Mouse (Mus musculus) adrenal gland, postnatal 10 days (tissue): ENCODE results near the gene Ttc39a. TPM values are rescaled to one million over a fixed set of nuclear protein-coding genes. Genes with fewer than 3 reads are reported as not detected.

ENCODE experiments used
- DNase-seq: peaks from one replicate; pipeline ENCODE4 v3.0.0; 2021; ENCODE audit warnings: mixed read lengths
- total RNA-seq, 2 experiments: library from RNA; stranded (reverse); gene quantifications; 2 replicates each; pipeline ENCODE4 v1.2.3; 2021

The Ttc39a gene
- total RNA-seq, 2 experiments from 2014 or later: 5.3 to 5.8 TPM

DNA sequence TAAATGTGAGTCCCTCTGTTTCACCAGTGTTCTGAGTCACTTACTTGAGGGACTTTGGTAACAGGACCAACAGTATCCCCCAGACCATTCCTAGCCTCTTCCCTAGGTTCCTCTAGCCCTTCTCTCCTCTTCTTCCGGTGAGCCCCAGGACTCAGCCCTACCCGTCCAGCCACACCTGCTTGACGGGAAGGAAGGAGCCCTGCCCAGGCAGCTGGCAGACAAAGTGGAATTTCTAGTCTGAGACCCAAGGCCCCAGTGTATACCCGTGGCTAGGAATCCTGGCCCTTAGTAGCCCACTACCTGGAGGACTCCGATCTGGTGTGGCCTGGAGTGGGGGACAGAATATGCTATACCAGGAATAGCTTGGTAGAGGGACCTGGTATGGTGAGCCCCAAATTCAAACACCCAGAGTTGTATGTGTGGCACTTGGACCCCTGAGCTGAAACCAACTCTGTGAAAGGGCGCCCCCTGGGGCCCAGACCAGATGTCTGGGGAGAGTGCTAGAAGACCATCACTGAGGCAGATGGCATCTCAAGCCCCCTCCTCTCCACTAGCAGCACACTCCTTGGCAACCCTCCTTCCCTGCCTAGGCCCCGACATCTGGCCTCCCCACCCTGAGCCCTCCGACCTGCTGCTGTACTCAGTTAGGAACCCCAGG, 13.8 kb downstream of the Ttc39a start:
- DNase-seq: peak; percentile 49

DNA sequence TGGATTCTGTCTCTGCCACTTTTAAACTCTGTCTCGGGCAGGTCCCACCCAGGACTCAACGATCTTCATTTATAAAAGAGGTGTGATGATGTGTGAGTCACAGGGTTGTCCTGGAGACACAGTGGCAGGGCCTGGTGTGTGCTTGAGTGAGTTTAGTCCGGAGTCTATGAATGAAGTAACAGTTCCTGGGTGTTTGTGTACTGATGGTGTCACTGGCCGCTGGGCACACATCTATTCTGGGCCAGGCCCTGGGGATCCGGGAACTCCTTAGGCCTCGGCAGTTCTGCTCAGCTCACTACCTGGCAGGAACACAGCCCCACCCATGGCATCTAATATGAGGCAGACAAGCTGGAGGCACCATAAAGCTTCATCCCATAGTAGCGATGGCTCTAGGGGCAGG, 15.2 kb downstream of the Ttc39a start:
- DNase-seq: no peak

DNA sequence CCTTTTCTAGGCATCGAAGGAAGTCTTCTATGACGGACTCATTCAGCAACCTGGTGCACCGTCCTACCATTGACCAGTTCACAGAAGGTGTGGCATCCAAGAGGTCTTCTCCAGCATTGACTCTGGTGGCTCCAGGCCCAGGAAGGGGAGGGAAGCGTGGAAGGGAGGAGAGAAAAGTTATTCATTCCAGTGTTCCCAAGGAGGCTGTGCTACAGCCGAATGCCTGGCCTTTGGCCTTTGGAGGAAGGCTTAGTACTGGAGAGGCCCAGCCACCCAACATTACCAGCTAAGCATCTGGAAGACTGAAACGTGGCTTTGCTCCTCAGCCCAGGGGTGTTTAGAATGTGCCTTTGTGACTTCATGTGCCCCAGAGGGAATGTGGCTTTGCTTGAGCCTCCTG, 16.0 kb downstream of the Ttc39a start:
- DNase-seq: no peak

DNA sequence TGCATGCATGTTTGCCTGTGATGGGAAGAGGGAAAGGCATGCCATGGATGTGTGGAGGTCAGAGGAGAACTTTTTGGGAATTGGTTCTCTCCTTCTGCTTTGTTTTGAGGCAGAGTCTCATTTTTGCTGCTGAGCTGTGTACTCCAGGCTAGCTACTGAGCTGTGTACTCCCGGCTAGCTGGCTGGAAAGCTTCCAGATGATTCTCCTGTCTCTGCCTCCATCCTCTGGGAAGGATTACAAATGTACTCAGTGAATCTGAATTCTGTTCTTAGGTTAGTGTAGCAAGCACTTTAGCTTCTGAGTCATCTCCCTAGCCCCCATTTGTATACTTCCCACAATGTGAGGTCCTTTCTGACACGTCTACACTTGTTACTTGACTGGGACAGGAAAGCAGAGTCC, 17.0 kb downstream of the Ttc39a start:
- DNase-seq: no peak

DNA sequence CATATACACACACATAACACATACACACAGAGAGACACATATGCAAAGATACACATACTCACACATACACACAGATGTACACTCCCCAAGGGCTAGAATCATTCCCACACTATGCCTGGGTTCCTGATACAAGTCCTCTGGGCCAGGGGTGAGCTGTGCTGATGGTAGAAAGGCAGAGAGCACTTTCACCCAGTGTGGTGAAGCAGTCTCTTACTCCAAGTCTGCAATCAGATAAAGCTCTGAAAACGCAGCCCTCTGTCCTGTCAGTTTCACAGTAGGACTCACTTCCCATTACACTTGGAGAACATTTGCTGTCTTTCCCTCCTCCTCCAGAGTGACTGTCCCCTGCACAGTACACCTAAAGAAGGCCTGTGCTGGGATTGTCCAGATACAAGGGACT, 20.6 kb downstream of the Ttc39a start:
- no peak for DNase-seq

DNA sequence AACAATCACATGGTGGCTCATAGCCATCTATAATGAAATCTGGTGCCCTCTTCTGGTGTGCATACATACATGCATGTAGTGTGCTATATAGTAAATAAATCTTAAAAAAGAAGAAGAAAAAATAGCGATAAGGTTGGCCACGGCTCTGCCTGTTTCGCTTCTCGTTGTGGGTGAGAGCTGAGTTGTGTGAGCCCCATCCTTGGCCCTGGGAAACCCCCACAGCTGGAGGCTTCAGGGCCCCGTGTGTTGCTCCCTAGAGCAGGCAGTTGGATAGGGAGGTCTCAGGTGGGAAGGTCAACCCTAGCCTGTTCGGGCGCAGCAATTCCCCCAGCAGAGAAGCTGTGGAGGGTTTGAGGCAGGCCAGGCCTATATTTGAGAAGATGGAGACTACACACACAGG, 23.8 kb downstream of the Ttc39a start:
- DNase-seq: no peak

DNA sequence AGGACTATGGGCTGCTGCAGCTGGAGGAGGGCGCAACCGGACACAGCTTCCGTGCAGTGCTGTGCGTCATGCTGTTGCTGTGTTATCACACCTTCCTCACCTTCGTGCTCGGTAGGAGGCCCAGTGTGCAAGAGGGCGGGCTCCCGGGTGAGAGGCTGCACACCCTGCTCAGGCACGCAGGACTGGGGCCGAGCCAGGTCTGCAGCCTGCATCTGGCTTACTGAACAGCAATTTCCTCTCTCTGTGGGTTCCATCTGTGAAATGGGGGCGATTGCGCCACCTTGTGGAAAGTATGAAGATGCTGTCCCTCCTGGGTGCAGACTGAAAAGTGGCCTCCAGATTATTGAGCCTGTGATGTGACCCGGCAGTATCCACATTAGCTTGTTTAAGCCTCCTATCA, 24.4 kb downstream of the Ttc39a start:
- peak; percentile 57 for DNase-seq

DNA sequence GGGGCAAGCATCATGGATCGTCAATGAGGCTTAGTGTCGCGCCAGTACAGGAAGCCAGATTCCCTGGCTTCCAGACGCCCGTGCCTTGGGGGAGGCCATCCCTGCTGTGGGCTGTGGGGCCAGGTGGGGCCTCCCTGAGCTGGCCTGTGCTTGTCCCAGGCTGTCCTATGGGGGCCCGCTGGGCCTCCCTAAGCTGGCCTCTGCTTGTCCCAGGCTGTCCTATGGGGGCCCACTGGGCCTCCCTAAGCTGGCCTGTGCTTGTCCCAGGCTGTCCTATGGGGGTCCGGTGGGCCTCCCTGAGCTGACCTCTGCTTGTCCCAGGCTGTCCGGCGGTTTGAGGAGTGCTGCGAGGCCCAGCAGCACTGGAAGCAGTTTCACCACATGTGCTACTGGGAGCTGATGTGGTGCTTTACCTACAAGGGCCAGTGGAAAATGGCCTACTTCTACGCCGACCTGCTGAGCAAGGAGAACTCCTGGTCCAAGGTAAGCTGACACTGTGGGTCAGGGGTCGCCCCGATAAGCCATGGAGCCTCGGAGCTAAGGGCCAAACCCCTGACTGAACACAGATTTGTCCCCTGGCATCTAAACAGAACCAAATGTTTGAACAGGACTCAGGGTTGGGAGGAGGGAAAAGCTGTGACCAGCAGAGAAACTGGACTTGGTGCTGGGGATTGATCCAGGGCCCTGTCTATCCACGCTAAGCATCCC, 26.4 kb downstream of the Ttc39a start:
- DNase-seq: no peak

DNA sequence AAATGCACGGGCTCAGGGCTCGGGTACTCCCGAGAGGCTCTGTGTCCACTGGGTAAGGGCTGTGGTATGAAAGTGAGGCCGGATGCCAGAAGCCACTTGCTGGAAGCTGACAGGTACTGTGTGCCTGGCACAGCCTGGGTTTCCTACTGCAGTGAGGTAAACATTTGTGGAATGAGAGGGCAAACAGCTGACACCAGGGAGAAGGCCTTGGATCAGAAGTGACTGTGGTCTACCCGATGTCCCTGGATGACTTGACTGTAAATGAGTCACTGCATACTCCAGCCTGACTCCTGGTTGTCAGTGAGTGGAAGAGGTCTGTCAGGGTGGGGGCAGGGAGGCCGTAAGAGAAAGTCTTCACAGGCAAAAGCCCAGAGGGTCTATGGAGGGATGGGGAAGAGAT, 27.2 kb downstream of the Ttc39a start:
- DNase-seq: peak; percentile 75

DNA sequence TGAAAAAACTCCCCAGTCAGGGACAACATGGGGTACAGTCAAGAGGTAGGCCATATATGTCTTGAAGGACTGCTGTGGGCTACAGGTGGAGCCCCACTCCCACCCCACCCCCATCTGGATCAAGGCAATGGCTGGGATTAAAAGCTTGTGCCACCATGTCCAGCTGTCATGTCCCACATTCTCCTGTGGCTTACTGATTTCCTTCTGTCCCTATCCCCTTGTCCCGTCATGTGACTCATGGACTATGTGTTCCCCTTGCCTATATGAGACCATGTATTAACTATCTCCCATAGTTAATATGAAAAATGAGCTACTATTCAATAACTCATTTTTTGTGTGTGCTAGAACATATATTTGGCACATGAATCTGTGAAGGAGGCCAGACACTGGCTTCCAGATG, 27.8 kb downstream of the Ttc39a start:
- DNase-seq: no peak

DNA sequence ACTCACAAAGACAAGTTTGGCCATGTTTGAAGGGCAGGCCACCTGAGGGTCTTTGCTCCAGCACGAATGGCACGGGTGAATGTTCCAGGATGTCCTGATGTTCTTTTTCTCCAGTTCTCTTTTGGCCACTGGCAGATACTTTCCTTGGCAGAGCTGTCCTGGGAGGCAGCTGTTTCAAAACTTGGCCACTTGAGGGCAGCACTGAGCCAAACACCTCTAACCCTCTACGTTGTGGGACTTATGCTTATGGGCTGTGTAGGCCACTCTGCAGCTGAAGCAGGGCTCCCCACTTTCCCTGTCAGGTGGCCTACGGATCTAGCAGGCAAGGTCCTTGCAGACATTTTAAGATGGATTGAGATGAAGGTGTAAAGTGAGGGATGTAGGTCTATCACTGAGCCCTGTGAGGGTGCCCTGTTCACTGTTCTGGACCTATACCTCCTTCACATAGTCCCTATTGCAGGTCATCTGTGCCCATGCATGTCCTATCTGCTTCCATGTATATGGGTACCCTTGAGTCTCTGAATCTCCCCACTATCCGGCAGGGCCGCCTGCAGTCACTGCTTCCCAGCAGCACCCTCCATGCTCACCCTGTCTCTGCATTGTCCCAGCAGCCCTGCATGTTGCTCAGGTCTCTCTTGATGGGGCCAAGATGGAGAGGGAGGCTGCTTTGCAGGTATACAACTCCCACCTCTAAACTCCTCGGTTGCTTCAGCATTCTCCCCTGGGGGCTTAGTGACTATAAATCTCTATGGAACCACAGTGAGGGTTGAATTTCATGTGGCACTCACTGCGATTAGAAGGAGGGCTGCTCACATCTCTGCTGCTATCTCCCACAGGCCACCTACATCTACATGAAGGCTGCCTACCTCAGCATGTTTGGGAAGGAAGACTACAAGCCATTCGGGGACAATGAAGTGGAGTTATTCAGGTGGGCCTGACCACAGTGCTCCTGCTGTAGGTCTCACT, 31.8 kb downstream of the Ttc39a start:
- DNase-seq: peak; percentile 81

DNA sequence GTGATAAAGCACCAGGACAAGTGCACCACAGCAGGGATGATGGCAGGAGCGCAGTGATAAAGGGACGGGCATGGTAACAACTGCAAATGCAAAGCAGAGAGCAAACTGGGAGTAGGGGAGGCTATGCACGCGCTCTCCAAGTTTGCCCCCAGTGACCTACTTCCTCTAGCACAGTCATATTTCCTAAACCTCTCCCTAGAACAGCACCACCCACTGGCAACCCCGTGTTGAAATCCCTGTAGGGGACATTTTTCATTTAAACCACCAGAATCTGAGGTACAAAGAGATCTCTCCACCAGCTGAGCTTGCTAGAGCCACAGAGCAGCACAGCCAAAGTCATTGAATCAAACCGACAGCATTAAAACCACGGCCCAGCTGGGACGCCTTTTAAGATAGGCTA, 32.7 kb downstream of the Ttc39a start:
- no peak for DNase-seq

DNA sequence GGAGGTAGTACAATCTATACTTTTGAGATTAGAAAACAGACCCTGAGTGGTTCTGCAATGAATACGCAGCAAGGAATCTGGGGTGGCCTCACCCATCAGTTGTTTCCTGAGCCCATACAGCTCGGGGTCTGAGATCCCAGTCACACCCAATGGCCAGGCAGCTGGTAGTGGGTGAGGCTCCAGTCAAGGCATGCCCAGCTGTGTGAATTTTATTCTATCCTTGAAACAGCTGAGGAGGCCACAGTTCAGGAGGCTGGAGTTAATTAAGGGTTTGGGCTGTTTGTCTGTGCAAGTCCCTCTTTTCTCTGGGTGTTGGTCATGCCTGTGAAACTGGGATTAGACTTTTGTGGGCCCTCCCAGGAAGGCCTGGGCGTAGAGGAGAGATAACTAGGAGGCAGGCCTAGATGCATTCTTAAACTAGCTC, 33.4 kb downstream of the Ttc39a start:
- DNase-seq: no peak

DNA sequence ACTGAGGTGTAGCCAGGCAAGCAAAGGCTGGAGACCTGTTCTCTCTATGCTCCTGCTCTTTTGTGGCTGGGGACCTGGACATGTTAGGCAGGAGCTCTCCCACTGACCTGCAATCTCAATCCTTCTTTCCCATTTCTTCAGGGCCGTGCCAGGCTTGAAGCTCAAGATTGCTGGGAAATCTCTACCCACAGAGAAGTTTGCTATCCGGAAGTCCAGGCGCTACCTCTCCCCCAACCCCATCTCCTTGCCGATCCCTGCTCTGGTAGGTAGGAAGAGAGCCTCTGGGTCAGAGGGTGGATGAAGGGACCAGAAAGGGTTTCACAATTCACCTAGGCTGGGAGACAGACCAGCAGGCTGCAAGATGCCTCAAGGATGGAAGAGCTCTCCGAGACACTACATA, 34.0 kb downstream of the Ttc39a start:
- DNase-seq: no peak

DNA sequence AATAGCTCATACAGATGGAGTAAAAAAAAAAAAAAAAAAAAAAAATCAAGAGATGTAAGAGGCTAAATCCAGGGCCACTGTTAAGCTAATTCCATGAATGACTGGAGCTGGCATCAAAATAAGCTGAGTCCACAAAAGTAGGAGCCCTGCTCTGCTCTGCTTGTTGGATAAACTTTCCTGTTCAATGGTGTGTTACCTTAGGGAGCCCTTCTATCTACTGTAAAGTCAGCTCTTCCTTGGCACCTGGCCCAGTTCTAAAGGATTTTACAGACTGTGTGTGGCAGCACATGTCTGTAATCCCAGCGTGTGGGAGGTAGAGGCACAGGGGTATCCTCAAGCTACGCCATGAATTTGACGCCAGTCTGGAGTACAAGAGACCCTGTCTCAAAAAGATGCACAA, 34.6 kb downstream of the Ttc39a start:
- no peak for DNase-seq

DNA sequence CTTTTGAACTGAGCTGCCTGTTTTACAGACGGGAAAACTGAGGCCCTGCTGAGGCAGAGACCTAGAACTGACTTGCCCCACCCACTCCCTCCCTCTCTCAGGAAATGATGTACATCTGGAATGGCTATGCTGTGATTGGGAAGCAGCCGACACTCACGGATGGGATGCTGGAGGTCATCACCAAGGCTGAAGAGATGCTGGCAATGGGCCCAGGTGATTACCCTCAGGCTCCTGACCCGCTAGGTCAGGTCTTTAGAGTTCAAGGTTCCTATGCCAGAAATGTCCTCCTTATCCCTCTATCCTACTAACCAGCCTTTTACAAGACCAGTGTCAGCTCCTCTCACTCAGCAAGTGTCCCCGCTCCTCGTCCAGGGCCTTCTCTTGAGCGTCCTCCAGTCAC, 35.7 kb downstream of the Ttc39a start:
- no peak for DNase-seq

DNA sequence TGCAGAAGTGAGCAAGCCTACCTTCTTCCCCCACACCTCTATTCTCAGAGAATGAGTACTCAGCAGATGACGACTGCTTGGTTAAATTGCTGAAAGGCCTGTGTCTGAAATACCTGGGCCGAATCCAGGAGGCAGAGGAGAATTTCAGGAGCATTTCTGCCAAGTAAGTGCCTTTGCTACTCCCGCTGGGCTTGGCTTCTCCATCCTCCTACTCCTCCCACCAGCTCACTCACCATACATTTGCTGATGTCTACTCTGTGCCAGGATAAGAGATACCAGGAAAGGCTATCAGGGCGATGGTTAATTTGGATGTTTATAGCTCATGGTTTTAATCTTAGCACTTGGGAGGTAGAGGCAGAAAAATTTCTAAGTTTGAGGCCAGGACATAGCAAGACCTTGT, 36.2 kb downstream of the Ttc39a start:
- DNase-seq: no peak

DNA sequence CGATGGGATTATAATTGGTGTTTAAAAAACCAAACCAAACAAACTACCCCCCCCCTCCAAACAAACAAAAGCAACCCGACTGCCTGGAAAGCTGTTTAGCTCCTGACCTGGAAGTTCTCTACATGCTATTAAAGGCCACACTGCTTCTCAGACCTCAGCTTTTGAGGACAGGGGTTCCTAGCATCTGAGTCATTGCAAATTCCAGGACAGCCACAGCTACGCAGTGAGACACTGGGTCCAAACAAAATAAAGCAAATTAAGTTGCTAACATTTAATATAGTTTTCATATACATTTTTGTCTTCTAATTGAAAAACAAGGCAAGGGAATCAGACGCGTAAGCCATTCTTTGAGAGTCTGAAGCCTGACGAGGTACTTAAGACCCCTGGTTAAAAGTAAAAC, 38.0 kb downstream of the Ttc39a start:
- no peak for DNase-seq

DNA sequence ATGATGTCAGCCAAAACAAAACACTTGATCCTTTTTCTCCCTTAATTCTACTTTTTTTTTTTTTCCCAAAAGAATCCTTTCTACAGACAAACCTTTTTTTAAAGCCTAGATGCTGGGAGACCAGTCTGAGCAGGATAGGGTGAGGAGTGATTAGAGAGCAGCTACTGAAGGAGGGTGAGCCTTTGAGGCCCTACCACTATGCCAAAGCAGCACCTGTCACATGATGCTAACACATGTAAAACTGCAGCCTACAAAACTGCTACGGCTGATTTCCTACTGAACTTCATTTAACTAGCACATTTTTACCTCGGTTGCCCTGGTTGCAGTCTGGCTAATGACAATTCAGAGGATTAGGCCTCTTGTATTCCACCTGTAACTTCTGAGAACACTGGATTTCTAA, 38.5 kb downstream of the Ttc39a start:
- no peak for DNase-seq

DNA sequence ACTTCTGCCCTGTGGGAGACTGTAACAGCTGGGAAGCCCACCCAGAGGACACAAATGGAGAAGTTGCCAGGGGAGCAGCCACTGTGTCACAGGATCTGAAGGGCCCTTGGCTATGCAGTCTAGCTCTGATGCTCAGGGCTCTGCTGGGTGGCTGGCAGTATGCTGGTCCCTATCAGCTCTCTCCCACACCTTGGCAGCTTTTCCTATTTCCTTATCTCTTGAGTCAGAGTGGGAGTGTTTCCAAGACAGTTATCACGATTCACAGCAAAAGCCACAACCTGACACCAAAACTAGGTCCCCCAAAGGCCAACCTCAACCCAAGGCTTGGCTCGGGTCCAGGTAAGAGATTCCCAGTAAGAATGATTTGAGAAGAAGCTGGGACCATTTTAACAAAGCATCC, 39.0 kb downstream of the Ttc39a start:
- no peak for DNase-seq

DNA sequence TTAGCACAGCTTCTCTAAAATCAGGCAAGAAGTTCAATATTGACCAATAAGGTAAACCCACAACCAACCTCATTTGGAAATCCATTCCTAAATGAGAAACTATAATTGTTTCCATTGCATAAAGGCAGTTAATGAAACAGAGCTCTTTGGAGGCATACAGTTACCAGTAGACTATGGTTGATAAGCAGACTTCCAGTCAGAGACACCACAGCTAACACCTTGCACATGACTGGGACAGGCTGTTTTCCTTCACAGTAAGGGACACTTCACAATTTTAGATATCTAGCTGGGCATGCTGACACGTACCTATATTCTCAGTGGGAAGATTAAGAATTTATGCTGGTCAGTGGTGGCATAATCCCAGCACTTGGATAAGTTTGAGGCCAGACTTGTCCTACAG, 39.5 kb downstream of the Ttc39a start:
- DNase-seq: no peak

DNA sequence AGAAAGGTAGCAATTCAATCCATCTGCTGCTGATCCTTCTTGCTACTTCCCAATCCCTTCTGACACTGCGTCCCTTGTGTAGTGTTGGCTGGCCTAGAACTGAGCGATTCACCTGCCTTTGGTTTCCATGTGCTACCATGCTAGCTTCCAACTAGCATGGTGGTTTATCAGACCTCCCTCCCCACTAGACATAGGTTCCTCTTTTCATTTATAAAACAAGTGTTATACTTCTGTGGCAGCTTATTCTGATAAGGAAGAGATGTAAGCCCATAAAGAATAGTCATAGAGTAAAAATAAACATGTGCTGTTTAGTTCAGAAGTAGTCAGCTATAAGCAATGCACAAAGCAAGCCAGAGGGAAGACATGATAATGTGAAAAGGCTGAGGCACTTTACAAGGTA, 42.1 kb downstream of the Ttc39a start:
- no peak for DNase-seq

DNA sequence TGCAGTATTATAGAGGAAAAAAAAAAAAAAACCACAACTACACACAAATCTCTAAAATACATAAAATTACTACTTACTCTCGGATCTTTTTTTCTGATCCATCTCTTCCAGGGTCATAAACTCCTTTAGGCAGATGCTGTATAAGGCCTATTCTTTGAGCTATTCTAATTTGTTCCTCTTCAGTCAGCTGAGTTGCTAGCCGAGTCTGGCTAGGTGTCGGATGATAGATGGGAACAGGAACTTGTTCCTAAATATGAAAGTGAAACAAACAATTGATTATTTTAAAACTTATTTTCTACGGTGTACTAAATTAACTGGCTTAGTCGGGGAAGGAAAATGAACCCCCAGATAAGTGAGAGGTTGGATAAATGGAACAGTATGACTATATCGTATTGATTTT, 50.4 kb downstream of the Ttc39a start:
- DNase-seq: no peak
